ENCODE assay signal across 17 mouse cellular contexts in the genomic region with DNA sequence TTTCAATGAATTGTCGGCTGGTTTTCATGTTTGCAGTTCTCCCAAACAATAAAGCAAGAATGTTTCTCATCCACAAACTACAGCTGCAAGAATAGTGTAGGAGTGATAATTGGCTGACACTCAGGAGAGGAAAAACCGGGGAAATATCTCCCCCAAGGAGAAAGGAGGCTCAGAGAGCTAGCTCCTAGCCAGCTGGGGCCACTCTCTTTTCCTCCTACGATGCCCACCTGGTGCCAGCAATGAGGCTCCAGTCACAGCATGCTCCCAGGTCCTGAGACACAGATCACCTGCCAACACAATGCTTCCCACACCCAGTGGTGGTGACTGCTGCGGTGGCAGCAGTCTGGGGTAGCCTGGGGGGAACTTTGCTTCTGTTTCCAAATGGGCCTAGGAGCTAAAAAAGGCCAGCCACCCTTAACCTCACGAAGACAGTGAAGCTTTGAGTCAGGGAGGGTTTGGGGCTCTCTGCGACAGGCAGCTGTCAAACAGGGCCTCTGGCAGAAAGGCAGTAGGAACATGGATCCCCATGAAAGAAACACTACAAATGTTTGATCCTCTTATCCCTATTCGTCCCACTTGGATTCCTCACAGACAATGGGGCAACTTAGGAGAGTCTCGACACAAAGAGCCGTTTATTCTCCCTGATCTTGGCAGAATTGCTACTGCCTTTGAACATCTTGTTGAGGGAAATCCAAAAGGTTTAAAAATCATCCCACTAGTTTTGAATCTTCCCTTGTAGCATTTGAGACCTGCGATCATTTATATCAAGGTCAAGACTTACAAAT.
DNase-seq lines count a peak whose midpoint lies in the region; ATAC-seq and TF ChIP-seq lines count a peak whose summit lies in the region.
"Had no signal": no experiment of that assay in that cellular context is flagged by ENCODE, and none has a peak within 500 bp of the region (broad histone marks: within the 10 kb centered on the region; RNA-seq: fewer than 3 reads in every experiment).

No protein-coding gene starts in this region.

- peak; percentile 15 for DNase-seq in forebrain, embryonic 10.5 days (ENCODE audit: extremely low spot score, low spot score)
- peak; percentile 40 for DNase-seq in midbrain, embryonic 10.5 days (ENCODE audit: low spot score)
- DNase-seq in midbrain, postnatal 0 days (ENCODE audit: low spot score): no peak
- DNase-seq in gonadal fat pad, adult 2 months (ENCODE audit: low read depth): peak; percentile 82
- DNase-seq in ovary, postnatal 14 days (ENCODE audit: low spot score): no peak
- no peak for DNase-seq in heart, postnatal 25 days (ENCODE audit: low spot score)
- DNase-seq: adrenal gland, postnatal 14 days; gastrocnemius, adult 2 months; kidney, adult 8-10 months; lung, adult 2 months had no signal

- intact Hi-C loops in heart, postnatal 25 days (cut with DNase I): no loop called here

- H3K36me3 ChIP-seq in forebrain, embryonic 10.5 days (replicated peaks): no peaks in the 10 kb centered on the region
- H3K36me3 ChIP-seq in forebrain, embryonic 16.5 days (ENCODE audit: control insufficient read depth, insufficient read depth): no peaks in the 10 kb centered on the region
- no peaks in the 10 kb centered on the region for H3K36me3 ChIP-seq in midbrain, embryonic 10.5 days
- H3K36me3 ChIP-seq in midbrain, postnatal 0 days (ENCODE audit: insufficient read depth, low read length): no peaks in the 10 kb centered on the region
- H3K36me3 ChIP-seq: heart, embryonic 13.5 days; limb, embryonic 15.5 days; neural tube, embryonic 13.5 days had no signal

- no peak for TF ChIP-seq POLR2A in olfactory bulb, adult 2 months (IDR thresholded peaks at IDR 0.05; ENCODE audit: insufficient read depth, low read depth, low read length)

- no peak overlapping the region for H3K9ac ChIP-seq in forebrain, embryonic 16.5 days (replicated peaks; ENCODE audit: low read depth, low read length)
- no peak overlapping the region for H3K9ac ChIP-seq in midbrain, postnatal 0 days (replicated peaks; ENCODE audit: low read length, poor library complexity, severe bottlenecking)
- H3K9ac ChIP-seq: heart, embryonic 13.5 days; hindbrain, embryonic 14.5 days; limb, embryonic 15.5 days; neural tube, embryonic 13.5 days had no signal

- H3K4me1 ChIP-seq in forebrain, embryonic 10.5 days: peaks cover 41% of the 10 kb centered on the region
- peaks cover 7% of the 10 kb centered on the region for H3K4me1 ChIP-seq in forebrain, embryonic 16.5 days (replicated peaks; ENCODE audit: control insufficient read depth, insufficient read depth, low read length)
- peaks cover 33% of the 10 kb centered on the region for H3K4me1 ChIP-seq in midbrain, embryonic 10.5 days
- H3K4me1 ChIP-seq in midbrain, postnatal 0 days (ENCODE audit: insufficient read depth, low read length): 0 out of 2 replicates have a peak, but pooled peaks cover 5% of the 10 kb centered on the region
- H3K4me1 ChIP-seq in olfactory bulb, adult 2 months (ENCODE audit: control insufficient read depth, insufficient read depth, low read length): peaks cover 5% of the 10 kb centered on the region
- H3K4me1 ChIP-seq: limb, embryonic 15.5 days had no signal

- peak overlapping the region; percentile 65 for H3K27ac ChIP-seq in forebrain, embryonic 10.5 days
- H3K27ac ChIP-seq in forebrain, embryonic 16.5 days (ENCODE audit: low read length): no peak overlapping the region
- H3K27ac ChIP-seq in midbrain, embryonic 10.5 days (replicated peaks): peak overlapping the region; percentile 56
- no peak overlapping the region for H3K27ac ChIP-seq in midbrain, postnatal 0 days (ENCODE audit: low read depth, low read length)
- peak overlapping the region; percentile 4; the same call in 1 of the 2 replicates for H3K27ac ChIP-seq in olfactory bulb, adult 2 months (ENCODE audit: insufficient read depth, low read depth, low read length)
- H3K27ac ChIP-seq: gastrocnemius, adult 2 months; heart, embryonic 13.5 days; hindbrain, embryonic 14.5 days; limb, embryonic 15.5 days; neural tube, embryonic 13.5 days had no signal

- peaks cover 38% of the 10 kb centered on the region for H3K27me3 ChIP-seq in forebrain, embryonic 10.5 days (ENCODE audit: poor library complexity, severe bottlenecking)
- no peaks in the 10 kb centered on the region for H3K27me3 ChIP-seq in forebrain, embryonic 16.5 days (replicated peaks; ENCODE audit: control insufficient read depth, insufficient read depth, low read length)
- peaks cover 58% of the 10 kb centered on the region for H3K27me3 ChIP-seq in midbrain, embryonic 10.5 days (ENCODE audit: low read depth, poor library complexity, severe bottlenecking)
- H3K27me3 ChIP-seq in midbrain, postnatal 0 days (ENCODE audit: insufficient read depth, low read length): no peaks in the 10 kb centered on the region; the same call in 1 of the 2 replicates
- H3K27me3 ChIP-seq: limb, embryonic 15.5 days had no signal

- no peak overlapping the region for H3K4me2 ChIP-seq in forebrain, embryonic 16.5 days (ENCODE audit: low read length)
- no peak overlapping the region for H3K4me2 ChIP-seq in midbrain, postnatal 0 days (ENCODE audit: low read depth, low read length, poor library complexity, severe bottlenecking)
- H3K4me2 ChIP-seq: heart, embryonic 13.5 days; hindbrain, embryonic 14.5 days; limb, embryonic 15.5 days; neural tube, embryonic 13.5 days had no signal

- H3K9me3 ChIP-seq in forebrain, embryonic 10.5 days: no peaks in the 10 kb centered on the region; the same call in 1 of the 2 replicates
- no peaks in the 10 kb centered on the region for H3K9me3 ChIP-seq in forebrain, embryonic 16.5 days (ENCODE audit: control insufficient read depth, low read length)
- H3K9me3 ChIP-seq in midbrain, embryonic 10.5 days (replicated peaks): no peaks in the 10 kb centered on the region
- H3K9me3 ChIP-seq in midbrain, postnatal 0 days (ENCODE audit: low read length): no peaks in the 10 kb centered on the region
- H3K9me3 ChIP-seq: heart, embryonic 13.5 days; limb, embryonic 15.5 days; neural tube, embryonic 13.5 days had no signal

- TF ChIP-seq CTCF in midbrain, postnatal 0 days (IDR thresholded peaks at IDR 0.05): no peak
- TF ChIP-seq CTCF in olfactory bulb, adult 2 months (IDR thresholded peaks at IDR 0.05; ENCODE audit: insufficient read depth, low read depth, low read length): no peak

- 16% methylated on average over 10 of the region's 10 CpGs for WGBS in forebrain, embryonic 10.5 days
- WGBS in forebrain, embryonic 16.5 days: 15% methylated on average over 10 of the region's 10 CpGs
- 15% methylated on average over 10 of the region's 10 CpGs for WGBS in midbrain, embryonic 10.5 days
- 24% methylated on average over 10 of the region's 10 CpGs for WGBS in midbrain, postnatal 0 days
- 43% methylated on average over 10 of the region's 10 CpGs for WGBS in olfactory bulb, adult 2 months

- ATAC-seq in forebrain, embryonic 16.5 days: no peak
- no peak for ATAC-seq in midbrain, postnatal 0 days (ENCODE audit: low FRiP score)

- no peak overlapping the region for H3K4me3 ChIP-seq in forebrain, embryonic 10.5 days
- no peak overlapping the region for H3K4me3 ChIP-seq in forebrain, embryonic 16.5 days (replicated peaks; ENCODE audit: low read length)
- H3K4me3 ChIP-seq in midbrain, embryonic 10.5 days: no peak overlapping the region
- H3K4me3 ChIP-seq in midbrain, postnatal 0 days (ENCODE audit: low read depth, low read length): no peak overlapping the region
- no peak overlapping the region for H3K4me3 ChIP-seq in olfactory bulb, adult 2 months (ENCODE audit: insufficient read depth, low read depth, low read length)
- H3K4me3 ChIP-seq: erythroblast, embryonic 14.5 days; gastrocnemius, adult 2 months; heart, embryonic 13.5 days; limb, embryonic 15.5 days; neural tube, embryonic 13.5 days had no signal

Comparison
In these comparisons a context has a peak if more than half of its experiments do, and no peak if none do; other contexts are left out.
1. DNase-seq: peak in forebrain, embryonic 10.5 days (single experiment), midbrain, embryonic 10.5 days (single experiment) and gonadal fat pad, adult 2 months (single experiment); none in midbrain, postnatal 0 days (single experiment), ovary, postnatal 14 days (single experiment) and heart, postnatal 25 days (single experiment).
2. H3K27ac ChIP-seq: peak in forebrain, embryonic 10.5 days (single experiment), midbrain, embryonic 10.5 days (single experiment) and olfactory bulb, adult 2 months (single experiment); none in forebrain, embryonic 16.5 days (single experiment) and midbrain, postnatal 0 days (single experiment).